Comparison of ENCODE assay signal across 11 mouse cellular contexts in genomic region chr2:28038391-28039096, GRCm38 (mm10). TPM values are rescaled to one million over a fixed set of nuclear protein-coding genes. Genes with fewer than 3 reads are reported as not detected.
DNase-seq lines count a peak whose midpoint lies in the region; ATAC-seq lines count a peak whose summit lies in the region.
"Had no signal": no experiment of that assay in that cellular context is flagged by ENCODE, and none has a peak within 500 bp of the region (broad histone marks: within the 10 kb centered on the region; RNA-seq: fewer than 3 reads in every experiment).

No protein-coding gene starts in this region.

- H3K27me3 ChIP-seq in limb, embryonic 12.5 days: no peaks in the 10 kb centered on the region
- no peaks in the 10 kb centered on the region for H3K27me3 ChIP-seq in limb, embryonic 10.5 days (ENCODE audit: low read depth, poor library complexity, severe bottlenecking)
- H3K27me3 ChIP-seq: Patski had no signal

- no peak overlapping the region for H3K4me3 ChIP-seq in limb, embryonic 12.5 days (replicated peaks)
- H3K4me3 ChIP-seq in limb, embryonic 10.5 days: no peak overlapping the region
- H3K4me3 ChIP-seq: erythroblast, embryonic 14.5 days had no signal

- no peak for ATAC-seq in limb, embryonic 12.5 days (ENCODE audit: insufficient number of reproducible peaks, insufficient read depth, low FRiP score, low TSS enrichment, low read depth)
- ATAC-seq in activated CD4-positive, CD25-positive, alpha-beta regulatory T cell, adult 4 months: no peak
- ATAC-seq: Patski had no signal

- H3K9ac ChIP-seq in limb, embryonic 12.5 days (replicated peaks): no peak overlapping the region
- H3K9ac ChIP-seq: lung, embryonic 14.5 days had no signal

- 85% methylated on average over 14 of the region's 14 CpGs for WGBS in limb, embryonic 12.5 days
- WGBS in limb, embryonic 10.5 days: 84% methylated on average over 14 of the region's 14 CpGs

- H3K36me3 ChIP-seq in limb, embryonic 12.5 days: peaks cover 59% of the 10 kb centered on the region
- peaks cover 21% of the 10 kb centered on the region; the same call in 1 of the 2 replicates for H3K36me3 ChIP-seq in limb, embryonic 10.5 days

- peaks cover 10% of the 10 kb centered on the region; the same call in 1 of the 2 replicates for H3K4me1 ChIP-seq in limb, embryonic 12.5 days (replicated peaks)
- peaks cover 7% of the 10 kb centered on the region; the same call in 1 of the 2 replicates for H3K4me1 ChIP-seq in limb, embryonic 10.5 days

- H3K9me3 ChIP-seq in limb, embryonic 12.5 days: 0 out of 2 replicates have a peak, but pooled peaks cover 5% of the 10 kb centered on the region
- no peaks in the 10 kb centered on the region for H3K9me3 ChIP-seq in limb, embryonic 10.5 days (replicated peaks)

- no peak for DNase-seq in limb, embryonic 10.5 days (ENCODE audit: low spot score)
- DNase-seq in fat pad, adult 2 months (ENCODE audit: extremely low read depth, low read depth, low spot score): peak; percentile 88
- peak; percentile 53 for DNase-seq in layer of hippocampus, adult 11-12 months (ENCODE audit: low spot score)
- peak; percentile 39 to 48 for DNase-seq in right cerebral cortex, postnatal 36 days (ENCODE audit: low spot score in 2 of 2)
- no peak for DNase-seq in gastrocnemius, adult 18-20 months (ENCODE audit: low spot score)
- DNase-seq in ovary, adult 18-20 months (ENCODE audit: low spot score): no peak
- DNase-seq: lung, embryonic 14.5 days had no signal

- no peak overlapping the region for H3K4me2 ChIP-seq in limb, embryonic 12.5 days
- H3K4me2 ChIP-seq: lung, embryonic 14.5 days had no signal

- 0 out of 2 replicates have a peak overlapping the region, but pooled peaks have one; percentile 29 for H3K27ac ChIP-seq in limb, embryonic 12.5 days
- no peak overlapping the region for H3K27ac ChIP-seq in limb, embryonic 10.5 days

RNA-seq across cellular contexts. Expression of gene Fcnb, which starts 46.1 kb away (rescaled TPM):
- polyA plus RNA-seq in limb, embryonic 12.5 days (2016; fragmentation: Nextera tagmentation; extraction: Ambion mirVana): not detected in 2 replicates
- 0.19 TPM in 1 of 2 replicates, not detected in the other for polyA plus RNA-seq in limb, embryonic 10.5 days (2016; fragmentation: Nextera tagmentation; extraction: Ambion mirVana)
- not detected for polyA plus RNA-seq in activated CD4-positive, CD25-positive, alpha-beta regulatory T cell, adult 4 months (2017; shearing (Covaris generic))
- total RNA-seq in gastrocnemius, adult 18-20 months (2021): not detected
- polyA plus RNA-seq: erythroblast, embryonic 14.5 days; lung, embryonic 14.5 days; Patski had no signal

Comparison
In these comparisons a context has a peak if more than half of its experiments do, and no peak if none do; other contexts are left out.
1. DNase-seq: peak in fat pad, adult 2 months (single experiment), layer of hippocampus, adult 11-12 months (single experiment) and right cerebral cortex, postnatal 36 days (2 of 2); none in limb, embryonic 10.5 days (single experiment), gastrocnemius, adult 18-20 months (single experiment) and ovary, adult 18-20 months (single experiment).